Mouse (Mus musculus): ENCODE measurements around the gene Polr1c. TPM values are rescaled to one million over a fixed set of nuclear protein-coding genes. Genes with fewer than 3 reads are reported as not detected.

Polr1c gene
- polyA plus RNA-seq (2012; rRNA removed), result 15.7 and 21.4 TPM in 2 replicates

GRCm38 (mm10) chr17:46247512-46248188 is at the start of gene Polr1c, which contains the start of gene Yipf3:
TSS of gene Polr1c (minus strand) at chr17:46248054.
TSS of gene Yipf3 (plus strand) at chr17:46248080.

GRCm38 (mm10) chr17:46282483-46283123 is 34.7 kb upstream of the Polr1c start, which contains the start of gene Tjap1:
TSS of gene Tjap1 (minus strand) at chr17:46283026.

GRCm38 (mm10) chr17:46253452-46254084 is 5.7 kb upstream of the Polr1c start, which contains the start of gene Lrrc73:
TSS of gene Lrrc73 (plus strand) at chr17:46253531.

GRCm38 (mm10) chr17:46202421-46203071 is 45.3 kb downstream of the Polr1c start, which contains the start of the genes Polh and Xpo5:
TSS of gene Polh (minus strand) at chr17:46202645.
TSS of gene Xpo5 (plus strand) at chr17:46202782.

Other genes with a start within 250 kb of the Polr1c start
- 63.8 and 87.0 TPM in 2 replicates for gene Vegfa, start 215.7 kb downstream of the Polr1c start, polyA plus RNA-seq (2012; rRNA removed)
- gene Mrps18a, start 137.1 kb downstream of the Polr1c start, polyA plus RNA-seq (2012; rRNA removed), result 13.2 and 14.9 TPM in 2 replicates
- 5.3 and 7.2 TPM in 2 replicates for gene Rsph9, start 103.8 kb downstream of the Polr1c start, polyA plus RNA-seq (2012; rRNA removed)
- 8.1 and 10.0 TPM in 2 replicates for gene Mad2l1bp, start 94.5 kb downstream of the Polr1c start, polyA plus RNA-seq (2012; rRNA removed)
- gene Gtpbp2, start 87.0 kb downstream of the Polr1c start, polyA plus RNA-seq (2012; rRNA removed), result 55.4 and 62.2 TPM in 2 replicates
- gene Polh, start 45.4 kb downstream of the Polr1c start, polyA plus RNA-seq (2012; rRNA removed), result 1.1 and 1.2 TPM in 2 replicates
- 4.7 and 5.9 TPM in 2 replicates for gene Xpo5, start 45.3 kb downstream of the Polr1c start, polyA plus RNA-seq (2012; rRNA removed)
- 209 and 224 TPM in 2 replicates for gene Yipf3, start within 50 bp of the Polr1c start, polyA plus RNA-seq (2012; rRNA removed)
- 2.5 and 3.8 TPM in 2 replicates for gene Lrrc73, start 5.5 kb upstream of the Polr1c start, polyA plus RNA-seq (2012; rRNA removed)
- gene Tjap1, start 35.0 kb upstream of the Polr1c start, polyA plus RNA-seq (2012; rRNA removed), result 24.8 and 27.8 TPM in 2 replicates
- 8.6 and 10.5 TPM in 2 replicates for gene Dlk2, start 49.4 kb upstream of the Polr1c start, polyA plus RNA-seq (2012; rRNA removed)
- 15.6 and 18.3 TPM in 2 replicates for gene Abcc10, start 80.3 kb upstream of the Polr1c start, polyA plus RNA-seq (2012; rRNA removed)
- gene Zfp318, start 135.7 kb upstream of the Polr1c start, polyA plus RNA-seq (2012; rRNA removed), result 1.2 and 1.3 TPM in 2 replicates
- 0.63 and 1.9 TPM in 2 replicates for gene Crip3, start 180.9 kb upstream of the Polr1c start, polyA plus RNA-seq (2012; rRNA removed)
- gene Slc22a7, start 190.4 kb upstream of the Polr1c start, polyA plus RNA-seq (2012; rRNA removed), result not detected in 2 replicates
- 0.13 and 0.16 TPM in 2 replicates for gene Ttbk1, start 239.6 kb upstream of the Polr1c start, polyA plus RNA-seq (2012; rRNA removed)
- gene Dnph1, start 248.7 kb upstream of the Polr1c start, polyA plus RNA-seq (2012; rRNA removed), result 5.5 TPM in 2 replicates

Data from stomach, adult 2 months (tissue).